Mouse (Mus musculus) small intestine, adult 2 months (tissue): ENCODE measurements around the gene Ntrk1. TPM values are rescaled to one million over a fixed set of nuclear protein-coding genes. Genes with fewer than 3 reads are reported as not detected.

Experiments used
- H3K27ac ChIP-seq: fragments of 200-500 bp; 2 replicates; pipeline ENCODE4 v1.5.1; 2012; ENCODE audit warnings: low read depth, low read length, control low read depth, inconsistent platforms; ENCODE audit not compliant: insufficient read depth
- H3K27me3 ChIP-seq: fragments of 200-500 bp; 2 replicates; pipeline ENCODE4 v1.6.1; 2012; ENCODE audit warnings: mild to moderate bottlenecking, moderate library complexity, low read length, inconsistent platforms; ENCODE audit not compliant: control insufficient read depth, insufficient read depth
- H3K36me3 ChIP-seq: fragments of 200-500 bp; 2 replicates; pipeline ENCODE4 v1.6.1; 2012; ENCODE audit warnings: mild to moderate bottlenecking, low read length, control low read depth, inconsistent platforms; ENCODE audit not compliant: control insufficient read depth, insufficient read depth
- H3K4me1 ChIP-seq: fragments of 200-500 bp; 2 replicates; pipeline ENCODE4 v1.6.1; 2012; ENCODE audit warnings: low read length, inconsistent platforms, mixed read lengths; ENCODE audit not compliant: control insufficient read depth, insufficient read depth, insufficient read length
- H3K4me3 ChIP-seq: fragments of 200-500 bp; 2 replicates; pipeline ENCODE4 v1.5.1; 2012; ENCODE audit warnings: low read depth, mild to moderate bottlenecking, control low read depth, inconsistent platforms, low read length, moderate library complexity
- CTCF ChIP-seq: fragments of 200-500 bp; IDR thresholded peaks from 2 replicates; pipeline ENCODE4 v1.5.1; 2012; ENCODE audit warnings: low read depth, mild to moderate bottlenecking, control low read depth, inconsistent platforms, low read length, moderate library complexity, mixed read lengths; ENCODE audit not compliant: insufficient replicate concordance, insufficient read length; ENCODE audit errors: extremely low read depth
- POLR2A ChIP-seq: fragments of 200-500 bp; IDR thresholded peaks from 2 replicates; pipeline ENCODE4 v1.6.1; 2012; ENCODE audit warnings: low read depth, mild to moderate bottlenecking, control low read depth, inconsistent platforms, low read length, moderate library complexity
- WGBS: fragments of 180-500 bp; shearing (Covaris S2); methylation state at CpG from one replicate; pipeline ENCODE4 v1.1.7; 2018; 5-methylcytosine and 5-hydroxymethylcytosine counted together
- polyA plus RNA-seq: library from polyadenylated mRNA; depleted of rRNA; stranded (reverse); fragments of >200 nt; gene quantifications from 2 replicates; pipeline ENCODE4 v1.2.3, GENCODE M21; 2012

Gene Ntrk1
- polyA plus RNA-seq, 1 experiment = 0.08 TPM

GRCm38 (mm10) chr3:87818226-87818625 lies 23.3 kb upstream of the Ntrk1 start:
- WGBS = 76% methylated on average over 12 of the region's 12 CpGs
- Histone ChIP-seq H3K27ac (no peak overlapping the region), H3K4me3 (no peak overlapping the region), H3K27me3 (peaks cover 5% of the 10 kb centered on the region; the same call in 1 of the 2 replicates), H3K36me3 (no peaks in the 10 kb centered on the region), H3K4me1 (peaks cover 2% of the 10 kb centered on the region; the same call in 1 of the 2 replicates)
- TF ChIP-seq POLR2A (no peak), CTCF (no peak)

- 4% methylated on average over 12 of the region's 12 CpGs for WGBS
Observed at GRCm38 (mm10) chr3:87816646-87817093, 21.7 kb upstream of the Ntrk1 start.

GRCm38 (mm10) chr3:87816166-87816565 lies 21.2 kb upstream of the Ntrk1 start:
- WGBS = 58% methylated on average over 6 of the region's 6 CpGs

More at GRCm38 (mm10) chr3:87816646-87817093, 21.7 kb upstream of the Ntrk1 start:
- no peak overlapping the region for H3K4me3 ChIP-seq
- H3K27me3 ChIP-seq = peaks cover 5% of the 10 kb centered on the region; the same call in 1 of the 2 replicates
- peaks cover 2% of the 10 kb centered on the region; the same call in 1 of the 2 replicates for H3K4me1 ChIP-seq
- no peaks in the 10 kb centered on the region for H3K36me3 ChIP-seq
- no peak overlapping the region for H3K27ac ChIP-seq
- TF ChIP-seq CTCF (peak; percentile 76; the same call in 1 of the 2 replicates), POLR2A (no peak)

GRCm38 (mm10) chr3:87812873-87813272 lies 17.9 kb upstream of the Ntrk1 start:
- WGBS = 37% methylated on average over 10 of the region's 10 CpGs
- no peak for TF ChIP-seq POLR2A

More at GRCm38 (mm10) chr3:87816166-87816565, 21.2 kb upstream of the Ntrk1 start:
- no peak for TF ChIP-seq POLR2A
- no peak for TF ChIP-seq CTCF
- Histone ChIP-seq H3K36me3 (no peaks in the 10 kb centered on the region), H3K4me1 (peaks cover 2% of the 10 kb centered on the region; the same call in 1 of the 2 replicates), H3K4me3 (no peak overlapping the region), H3K27ac (no peak overlapping the region), H3K27me3 (peaks cover 9% of the 10 kb centered on the region; the same call in 1 of the 2 replicates)

GRCm38 (mm10) chr3:87812413-87812812 lies 17.5 kb upstream of the Ntrk1 start:
- no peak for TF ChIP-seq CTCF
- TF ChIP-seq POLR2A = no peak
- Histone ChIP-seq H3K36me3 (no peaks in the 10 kb centered on the region), H3K27ac (no peak overlapping the region), H3K27me3 (peaks cover 27% of the 10 kb centered on the region), H3K4me3 (no peak overlapping the region), H3K4me1 (peaks cover 2% of the 10 kb centered on the region; the same call in 1 of the 2 replicates)
- WGBS = 64% methylated on average over 4 of the region's 4 CpGs

More at GRCm38 (mm10) chr3:87812873-87813272, 17.9 kb upstream of the Ntrk1 start:
- H3K36me3 ChIP-seq = no peaks in the 10 kb centered on the region
- H3K4me1 ChIP-seq = peaks cover 2% of the 10 kb centered on the region; the same call in 1 of the 2 replicates
- H3K4me3 ChIP-seq = no peak overlapping the region
- no peak overlapping the region for H3K27ac ChIP-seq
- H3K27me3 ChIP-seq = peaks cover 28% of the 10 kb centered on the region

GRCm38 (mm10) chr3:87811297-87811696 lies 16.3 kb upstream of the Ntrk1 start:
- peaks cover 25% of the 10 kb centered on the region for H3K27me3 ChIP-seq
- no peak for TF ChIP-seq CTCF
- TF ChIP-seq POLR2A = no peak

GRCm38 (mm10) chr3:87809322-87809962 lies 14.5 kb upstream of the Ntrk1 start:
- Histone ChIP-seq H3K36me3 (no peaks in the 10 kb centered on the region), H3K27ac (no peak overlapping the region), H3K27me3 (peaks cover 25% of the 10 kb centered on the region), H3K4me3 (no peak overlapping the region), H3K4me1 (no peaks in the 10 kb centered on the region)
- TF ChIP-seq POLR2A (no peak), CTCF (no peak)
- WGBS = 10% methylated on average over 28 of the region's 28 CpGs

More at GRCm38 (mm10) chr3:87811297-87811696, 16.3 kb upstream of the Ntrk1 start:
- Histone ChIP-seq H3K4me1 (no peaks in the 10 kb centered on the region), H3K27ac (no peak overlapping the region), H3K36me3 (no peaks in the 10 kb centered on the region), H3K4me3 (no peak overlapping the region)
- 73% methylated on average over 8 of the region's 8 CpGs for WGBS

- Histone ChIP-seq H3K27ac (no peak overlapping the region), H3K4me1 (0 out of 2 replicates have a peak, but pooled peaks cover 3% of the 10 kb centered on the region), H3K27me3 (peaks cover 9% of the 10 kb centered on the region), H3K4me3 (peak overlapping the region; percentile 68), H3K36me3 (no peaks in the 10 kb centered on the region)
- TF ChIP-seq CTCF (no peak), POLR2A (no peak)
- 6% methylated on average over 26 of the region's 26 CpGs for WGBS
Observed at GRCm38 (mm10) chr3:87804038-87804677, 9.2 kb upstream of the Ntrk1 start.
